Mouse (Mus musculus) frontal cortex, adult 2 months (tissue): Measurements from ENCODE around the gene Fam122a. TPM values are rescaled to one million over a fixed set of nuclear protein-coding genes. Genes with fewer than 3 reads are reported as not detected.

Experiments used
- DNase-seq, 2 experiments: peaks; one replicate each; pipeline ENCODE4 v3.0.0; 2022; ENCODE audit warnings: low spot score in 1 of 2; ENCODE audit errors: extremely low spot score in 1 of 2
- polyA plus RNA-seq: library from polyadenylated mRNA; depleted of rRNA; stranded (reverse); fragments of >200 nt; gene quantifications from 2 replicates; pipeline ENCODE4 v1.2.3, GENCODE M21; 2012; rRNA removed

Gene Fam122a
- polyA plus RNA-seq: 25.1 and 25.9 TPM in 2 replicates

- DNase-seq: peak; percentile 69 to 90
These were observed at the start of gene Fam122a for GRCm38 (mm10) chr19:24476929-24477882. TSS of gene Fam122a (minus strand) at chr19:24477356.

- peak; percentile 44 to 75 for DNase-seq
These were observed 46.5 kb upstream of the Fam122a start for GRCm38 (mm10) chr19:24523476-24524313.

- DNase-seq: no peak
These were observed 44.8 kb upstream of the Fam122a start for GRCm38 (mm10) chr19:24521997-24522396.

- DNase-seq: no peak
These were observed 44.0 kb upstream of the Fam122a start for GRCm38 (mm10) chr19:24521146-24521545.

GRCm38 (mm10) chr19:24519732-24520409 is 42.7 kb upstream of the Fam122a start:
- DNase-seq: no peak

GRCm38 (mm10) chr19:24518384-24518783 is 41.2 kb upstream of the Fam122a start:
- DNase-seq: no peak

GRCm38 (mm10) chr19:24517057-24517456 is 39.9 kb upstream of the Fam122a start:
- DNase-seq: no peak

- DNase-seq: no peak
These were observed 38.8 kb upstream of the Fam122a start for GRCm38 (mm10) chr19:24515941-24516340.

- DNase-seq: no peak
These were observed 37.8 kb upstream of the Fam122a start for GRCm38 (mm10) chr19:24514661-24515642.

- no peak for DNase-seq
These were observed 36.1 kb upstream of the Fam122a start for GRCm38 (mm10) chr19:24513105-24513843.

- DNase-seq: peak in 1 of 2 experiments; percentile 50
These were observed 34.8 kb upstream of the Fam122a start for GRCm38 (mm10) chr19:24511939-24512338.

- DNase-seq: no peak
These were observed 32.2 kb upstream of the Fam122a start for GRCm38 (mm10) chr19:24509391-24509790.

- DNase-seq: no peak
These were observed 31.1 kb upstream of the Fam122a start for GRCm38 (mm10) chr19:24508087-24508767.

GRCm38 (mm10) chr19:24502736-24503421 is 25.7 kb upstream of the Fam122a start:
- DNase-seq: no peak

- no peak for DNase-seq
These were observed 24.4 kb upstream of the Fam122a start for GRCm38 (mm10) chr19:24501525-24501924.

GRCm38 (mm10) chr19:24500431-24500830 is 23.3 kb upstream of the Fam122a start:
- no peak for DNase-seq

GRCm38 (mm10) chr19:24499291-24499690 is 22.1 kb upstream of the Fam122a start:
- no peak for DNase-seq

GRCm38 (mm10) chr19:24493887-24494286 is 16.7 kb upstream of the Fam122a start:
- no peak for DNase-seq
